Mouse (Mus musculus): ENCODE results near the gene Wdr72. TPM values are rescaled to one million over a fixed set of nuclear protein-coding genes. Genes with fewer than 3 reads are reported as not detected.

Gene Wdr72
- polyA plus RNA-seq (2012; rRNA removed), result not detected in 2 replicates

DNA sequence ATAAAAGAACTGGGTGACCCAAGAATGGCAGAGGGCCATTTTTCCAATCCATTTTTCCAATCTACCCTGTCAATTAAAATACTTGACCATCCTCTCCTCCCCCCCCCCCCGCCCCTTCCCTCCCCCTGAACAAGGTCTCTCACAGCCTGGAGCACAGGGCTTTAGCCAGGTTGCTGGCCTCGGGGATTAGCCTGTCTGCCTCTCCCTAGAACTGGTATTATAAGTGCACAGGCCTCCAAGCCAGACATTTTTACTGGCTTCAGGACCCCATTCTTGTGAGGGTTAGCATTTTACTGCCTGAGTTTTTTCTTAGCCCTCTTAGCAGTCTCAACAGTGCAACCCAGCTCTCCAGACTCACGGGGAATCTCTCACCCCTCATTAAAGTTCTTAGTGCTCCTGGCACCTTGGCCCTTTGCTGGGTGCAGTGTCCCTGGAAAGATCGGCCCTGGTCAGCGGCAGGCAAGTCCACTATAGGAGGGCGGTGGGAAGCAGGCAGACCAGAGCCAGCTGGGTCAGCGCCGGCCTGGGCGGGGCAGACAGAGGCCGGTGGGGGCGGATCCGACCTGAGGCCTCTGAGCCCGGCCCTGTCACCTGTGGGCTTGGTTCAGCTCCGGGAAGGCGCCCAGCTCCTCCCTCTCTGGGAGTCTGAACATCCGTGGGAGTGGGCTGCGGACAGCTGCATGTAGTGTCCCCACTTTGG is at the start of gene Wdr72:
Wdr72 (plus strand) TSS at position 596 of the 700 bp plus-strand sequence.
- DNase-seq (ENCODE audit: low read depth, low spot score), result no peak
- WGBS, result 6% methylated on average over 17 of the region's 17 CpGs

GRCm38 (mm10) chr9:74066278-74066677 is 43.9 kb upstream of the Wdr72 start:
- 79% methylated on average over 3 of the region's 3 CpGs for WGBS
- DNase-seq (ENCODE audit: low read depth, low spot score), result no peak

DNA sequence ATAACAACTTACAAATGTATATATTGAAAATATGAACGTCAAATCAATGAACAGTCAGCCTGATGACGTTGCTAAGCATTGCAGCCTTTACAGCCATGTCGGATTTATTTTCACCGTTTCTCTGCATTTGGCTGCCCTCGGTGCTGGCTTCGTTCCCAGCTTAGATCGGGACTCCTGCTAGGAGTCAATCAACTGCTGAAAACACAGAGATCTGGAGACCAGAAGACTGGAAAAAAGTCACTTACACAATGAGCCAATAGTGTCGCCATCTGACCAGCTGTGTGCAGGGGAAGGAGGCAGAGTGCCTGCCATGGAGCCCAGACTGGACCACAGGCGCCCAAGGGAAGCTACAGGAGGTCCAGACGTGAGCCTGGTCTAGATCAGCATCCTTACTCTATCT is 43.4 kb upstream of the Wdr72 start:
- no peak for DNase-seq (ENCODE audit: low read depth, low spot score)
- 62% methylated on average over 10 of the region's 10 CpGs for WGBS

DNA sequence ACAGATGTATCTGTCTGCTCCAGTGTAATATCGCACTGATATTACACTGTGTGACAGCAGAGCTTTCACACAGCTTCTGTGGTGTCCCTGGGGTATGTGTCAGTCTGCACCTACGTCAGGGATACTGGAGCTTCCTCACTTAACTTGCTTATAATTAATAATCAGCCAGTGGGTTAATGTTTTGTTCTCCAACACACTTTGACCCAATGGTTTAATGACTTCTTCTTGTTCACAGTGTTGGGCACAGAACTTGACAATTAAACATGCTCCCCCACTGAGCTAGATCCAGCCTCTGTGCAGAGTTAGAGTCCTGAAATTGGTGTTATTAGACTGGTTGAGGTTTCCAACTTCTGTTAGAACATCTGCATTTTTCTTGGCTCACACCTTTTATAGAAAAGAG is 34.2 kb upstream of the Wdr72 start:
- DNase-seq (ENCODE audit: low read depth, low spot score), result no peak
- WGBS, result 63% methylated on average over 2 of the region's 2 CpGs

DNA sequence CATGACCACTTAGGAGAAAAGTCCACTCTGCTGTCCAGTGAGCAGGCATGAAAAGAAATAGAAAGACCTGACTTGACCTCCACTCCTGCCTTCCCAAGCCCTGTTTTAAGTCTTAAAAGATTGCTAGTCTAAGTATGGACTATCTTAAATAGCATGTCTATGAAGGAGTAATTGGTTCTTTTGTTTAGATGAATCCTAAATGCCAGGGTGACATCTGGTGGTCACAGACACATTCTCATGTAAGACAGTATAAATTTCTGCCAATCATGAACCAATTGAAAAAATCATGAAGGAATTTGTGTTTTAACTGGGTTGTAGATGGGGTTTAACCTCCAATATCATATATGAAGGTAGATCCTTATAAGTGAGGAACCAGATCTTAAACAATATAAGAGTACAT is 31.7 kb upstream of the Wdr72 start:
- DNase-seq (ENCODE audit: low read depth, low spot score), result no peak

- no peak for DNase-seq (ENCODE audit: low read depth, low spot score)
- 38% methylated on average over 5 of the region's 5 CpGs for WGBS
Observed at GRCm38 (mm10) chr9:74080241-74080640, 29.9 kb upstream of the Wdr72 start.

DNA sequence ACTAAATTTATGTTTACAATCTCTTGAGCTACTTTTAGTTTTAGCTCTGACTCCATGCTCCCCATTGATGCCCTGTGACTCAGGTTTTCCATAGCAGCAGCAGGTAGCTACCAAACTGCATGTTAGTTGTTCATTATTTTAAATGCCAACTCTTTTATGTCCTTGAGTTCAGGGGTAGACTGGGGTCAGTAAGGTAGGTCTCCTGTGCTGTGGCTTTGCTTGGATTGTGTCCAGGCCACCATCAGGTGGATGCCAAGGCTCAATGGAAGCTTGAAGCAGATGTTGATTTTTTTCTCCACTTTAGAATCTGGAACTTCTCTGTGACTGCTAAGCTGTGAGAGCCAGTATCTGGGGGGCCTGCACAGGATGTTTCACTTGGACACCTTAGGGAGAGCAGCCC is 8.6 kb upstream of the Wdr72 start:
- no peak for DNase-seq (ENCODE audit: low read depth, low spot score)

- no peak for DNase-seq (ENCODE audit: low read depth, low spot score)
- 94% methylated on average over 1 of the region's 1 CpGs for WGBS
Observed at GRCm38 (mm10) chr9:74102615-74103014, 7.5 kb upstream of the Wdr72 start.

GRCm38 (mm10) chr9:74110461-74110816 is 283 bp downstream of the Wdr72 start:
- DNase-seq (ENCODE audit: low read depth, low spot score), result no peak
- 6% methylated on average over 7 of the region's 7 CpGs for WGBS

DNA sequence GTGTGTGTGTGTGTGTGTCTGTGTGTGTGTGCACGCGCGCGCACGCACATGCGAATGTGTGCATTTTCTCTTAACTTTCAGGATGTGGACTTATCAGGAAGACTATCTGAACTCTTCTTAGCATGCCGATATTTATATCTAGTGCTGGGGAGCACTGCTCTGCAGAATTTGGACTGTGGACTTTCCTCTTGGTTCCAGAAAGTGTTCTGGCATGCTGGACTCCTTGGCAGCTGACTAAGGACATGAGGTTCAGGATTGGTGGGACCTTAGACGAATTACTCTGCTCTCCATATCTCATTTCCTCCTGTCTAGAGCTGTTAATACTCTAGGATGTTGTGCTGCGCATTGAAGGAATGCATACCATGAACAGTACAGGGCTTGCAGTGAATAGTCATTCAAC is 2.4 kb downstream of the Wdr72 start:
- DNase-seq (ENCODE audit: low read depth, low spot score), result no peak
- 88% methylated on average over 9 of the region's 9 CpGs for WGBS

DNA sequence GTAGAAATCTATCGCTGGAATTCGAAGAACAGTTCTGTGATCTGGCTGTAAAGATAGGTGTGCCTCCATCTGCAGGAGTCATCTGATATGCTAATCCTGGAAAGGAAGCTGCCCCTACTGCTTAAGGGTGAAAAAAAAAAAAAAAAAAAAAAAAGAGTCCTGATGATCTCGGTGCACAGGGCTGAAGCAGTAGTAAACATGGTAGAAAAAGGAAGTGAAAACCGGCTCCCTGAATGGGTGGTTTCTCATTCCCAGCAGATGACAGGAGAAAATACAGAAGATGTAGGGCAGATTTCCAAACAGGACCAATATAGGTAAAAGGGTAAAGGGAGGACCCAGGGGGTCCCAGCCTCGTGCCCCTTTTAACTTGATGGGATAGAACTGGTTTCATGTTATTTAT is 16.1 kb downstream of the Wdr72 start:
- 38% methylated on average over 5 of the region's 5 CpGs for WGBS
- no peak for DNase-seq (ENCODE audit: low read depth, low spot score)

- DNase-seq (ENCODE audit: low read depth, low spot score), result no peak
- 59% methylated on average over 2 of the region's 2 CpGs for WGBS
Observed at GRCm38 (mm10) chr9:74134010-74134409, 23.9 kb downstream of the Wdr72 start.

DNA sequence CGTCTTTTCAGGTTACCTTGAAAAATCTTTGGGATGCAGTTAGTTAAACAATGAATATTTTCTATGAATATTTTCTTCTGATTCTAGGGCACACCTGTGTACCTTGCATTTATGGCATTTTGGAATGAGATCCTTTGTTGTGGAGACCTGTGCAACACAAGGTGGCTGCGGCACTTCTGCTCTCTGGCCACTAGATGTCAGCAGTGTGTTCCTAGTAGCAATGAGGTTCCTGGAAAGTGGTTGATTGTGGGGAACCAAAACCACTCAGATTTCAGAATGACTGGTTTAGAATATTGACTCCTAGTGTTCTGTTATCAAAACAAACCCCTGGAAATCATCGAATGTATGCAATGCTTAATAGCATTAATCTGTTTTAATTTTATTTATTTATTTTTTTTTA is 31.7 kb downstream of the Wdr72 start:
- DNase-seq (ENCODE audit: low read depth, low spot score), result peak; percentile 14
- WGBS, result 3% methylated on average over 3 of the region's 3 CpGs

GRCm38 (mm10) chr9:74142705-74143104 is 32.5 kb downstream of the Wdr72 start:
- DNase-seq (ENCODE audit: low read depth, low spot score), result no peak
- 32% methylated on average over 2 of the region's 2 CpGs for WGBS

GRCm38 (mm10) chr9:74145203-74145602 is 35.0 kb downstream of the Wdr72 start:
- 91% methylated on average over 4 of the region's 4 CpGs for WGBS
- DNase-seq (ENCODE audit: low read depth, low spot score), result no peak

- WGBS, result 82% methylated on average over 8 of the region's 8 CpGs
- no peak for DNase-seq (ENCODE audit: low read depth, low spot score)
Observed at GRCm38 (mm10) chr9:74148306-74148705, 38.1 kb downstream of the Wdr72 start.

- WGBS, result 83% methylated on average over 11 of the region's 11 CpGs
- DNase-seq (ENCODE audit: low read depth, low spot score), result no peak
Observed at GRCm38 (mm10) chr9:74160361-74160933, 50.3 kb downstream of the Wdr72 start.

DNA sequence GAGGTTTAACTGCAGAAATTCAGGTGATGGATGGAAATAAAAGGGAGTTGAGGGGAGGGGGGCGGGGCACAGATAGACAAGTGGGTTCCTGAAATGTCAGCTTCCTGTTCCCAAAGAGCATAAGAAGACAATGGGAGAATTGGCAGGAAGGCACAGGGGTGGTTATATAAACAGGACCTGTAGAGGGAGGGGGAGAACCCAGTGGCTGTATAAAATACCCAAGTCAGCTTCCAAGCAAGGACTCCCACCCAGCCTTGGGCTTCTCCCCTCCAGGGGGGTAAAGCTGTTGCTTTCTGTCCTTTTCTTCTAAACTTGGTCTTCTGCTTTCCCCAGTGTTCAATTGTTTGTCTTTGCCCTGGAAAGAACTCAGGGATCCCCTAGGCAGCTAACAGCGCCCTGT is 55.5 kb downstream of the Wdr72 start:
- no peak for DNase-seq (ENCODE audit: low read depth, low spot score)
- 81% methylated on average over 2 of the region's 2 CpGs for WGBS

- no peak for DNase-seq (ENCODE audit: low read depth, low spot score)
- 74% methylated on average over 6 of the region's 6 CpGs for WGBS
Observed at GRCm38 (mm10) chr9:74169904-74170303, 59.7 kb downstream of the Wdr72 start.

GRCm38 (mm10) chr9:74186748-74187400 is 76.7 kb downstream of the Wdr72 start:
- DNase-seq (ENCODE audit: low read depth, low spot score), result no peak
- 41% methylated on average over 16 of the region's 16 CpGs for WGBS

- no peak for DNase-seq (ENCODE audit: low read depth, low spot score)
- 58% methylated on average over 8 of the region's 8 CpGs for WGBS
Observed at GRCm38 (mm10) chr9:74187401-74188029, 77.4 kb downstream of the Wdr72 start.

Data from large intestine, adult 2 months (tissue).